Mouse (Mus musculus): ENCODE measurements around the gene Zfr. TPM values are rescaled to one million over a fixed set of nuclear protein-coding genes. Genes with fewer than 3 reads are reported as not detected.
"Not testable (repeated sequence)": the region's sequence is repeated elsewhere in the genome, so short reads cannot be mapped to it uniquely, and the experiment has no call there.

Zfr gene
- polyA plus RNA-seq, 1 experiment from 2014 or later, result 85.9 TPM

DNA sequence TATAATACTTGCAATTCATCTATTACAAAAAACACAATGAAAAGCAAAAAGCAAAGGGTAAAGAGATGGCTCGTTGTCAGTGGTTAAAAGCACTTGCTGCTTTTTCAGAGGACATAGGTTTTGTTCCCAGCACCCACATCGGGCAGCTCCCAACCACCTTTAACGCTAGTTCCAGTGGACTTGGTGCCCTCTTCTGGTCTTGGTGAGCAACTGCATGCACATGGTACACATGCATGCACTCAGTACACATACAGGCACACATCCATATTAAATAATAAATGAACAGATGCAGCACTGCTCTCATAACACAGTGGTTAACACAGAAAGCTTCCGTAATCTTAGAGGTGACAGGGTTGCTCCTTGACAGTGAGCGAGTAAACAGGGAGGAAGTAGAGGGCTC lies 20.3 kb upstream of the Zfr start:
- peaks cover 5% of the 10 kb centered on the region; the same call in 1 of the 2 replicates for H3K9me3 ChIP-seq (replicated peaks; ENCODE audit: control insufficient read depth, low read length)
- no peak for ATAC-seq (ENCODE audit: insufficient read depth, low FRiP score)
- 92% methylated on average over 5 of the region's 5 CpGs for WGBS
- H3K4me2 ChIP-seq (ENCODE audit: low read depth, low read length), result no peak overlapping the region
- H3K27ac ChIP-seq (ENCODE audit: low read length), result no peak overlapping the region
- H3K9ac ChIP-seq (ENCODE audit: low read length), result no peak overlapping the region
- no peak overlapping the region for H3K4me3 ChIP-seq (replicated peaks; ENCODE audit: low read length)
- no peaks in the 10 kb centered on the region for H3K27me3 ChIP-seq (ENCODE audit: control insufficient read depth, insufficient read depth, low read length)
- H3K4me1 ChIP-seq (ENCODE audit: control insufficient read depth, insufficient read depth, low read length), result no peaks in the 10 kb centered on the region
- no peaks in the 10 kb centered on the region for H3K36me3 ChIP-seq (ENCODE audit: control insufficient read depth, insufficient read depth, low read length)

DNA sequence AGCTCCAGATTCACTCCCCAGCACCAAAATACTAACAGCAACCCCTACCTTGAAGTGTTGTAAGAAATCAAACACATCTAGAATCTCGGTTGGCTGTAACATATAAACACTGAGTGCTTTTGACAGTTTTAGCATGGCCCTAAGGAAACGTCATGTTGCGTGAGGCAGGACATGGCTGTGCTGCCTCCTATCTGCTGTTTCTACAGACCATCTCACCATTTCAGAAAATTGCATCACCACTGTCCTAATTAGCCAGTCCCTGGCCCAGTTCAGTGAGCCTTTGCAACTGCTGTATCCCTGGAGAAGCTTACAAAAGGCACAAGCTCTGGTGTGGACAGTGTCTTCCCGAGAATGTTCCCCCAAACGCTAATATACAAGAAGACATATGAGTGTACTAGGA lies 16.7 kb upstream of the Zfr start:
- Histone ChIP-seq H3K9me3 (replicated peaks; ENCODE audit: control insufficient read depth, low read length) (peaks cover 5% of the 10 kb centered on the region; the same call in 1 of the 2 replicates), H3K36me3 (ENCODE audit: control insufficient read depth, insufficient read depth, low read length) (no peaks in the 10 kb centered on the region), H3K4me2 (ENCODE audit: low read depth, low read length) (no peak overlapping the region), H3K27me3 (ENCODE audit: control insufficient read depth, insufficient read depth, low read length) (no peaks in the 10 kb centered on the region), H3K4me1 (ENCODE audit: control insufficient read depth, insufficient read depth, low read length) (no peaks in the 10 kb centered on the region), H3K9ac (ENCODE audit: low read length) (no peak overlapping the region), H3K27ac (ENCODE audit: low read length) (no peak overlapping the region), H3K4me3 (replicated peaks; ENCODE audit: low read length) (no peak overlapping the region)
- no peak for ATAC-seq (ENCODE audit: insufficient read depth, low FRiP score)
- 56% methylated on average over 5 of the region's 5 CpGs for WGBS

- Histone ChIP-seq H3K9ac (ENCODE audit: low read length) (no peak overlapping the region), H3K4me3 (replicated peaks; ENCODE audit: low read length) (no peak overlapping the region), H3K36me3 (ENCODE audit: control insufficient read depth, insufficient read depth, low read length) (no peaks in the 10 kb centered on the region), H3K4me2 (ENCODE audit: low read depth, low read length) (no peak overlapping the region), H3K27ac (ENCODE audit: low read length) (no peak overlapping the region), H3K4me1 (ENCODE audit: control insufficient read depth, insufficient read depth, low read length) (no peaks in the 10 kb centered on the region), H3K27me3 (ENCODE audit: control insufficient read depth, insufficient read depth, low read length) (no peaks in the 10 kb centered on the region), H3K9me3 (replicated peaks; ENCODE audit: control insufficient read depth, low read length) (no peaks in the 10 kb centered on the region)
- ATAC-seq (ENCODE audit: insufficient read depth, low FRiP score), result peak; percentile 60; the same call in 1 of the 2 replicates
- 45% methylated on average over 3 of the region's 3 CpGs for WGBS
Measured at GRCm38 (mm10) chr15:12103763-12104162, 13.9 kb upstream of the Zfr start.

- H3K4me2 ChIP-seq (ENCODE audit: low read depth, low read length), result no peak overlapping the region
- H3K36me3 ChIP-seq (ENCODE audit: control insufficient read depth, insufficient read depth, low read length), result no peaks in the 10 kb centered on the region
- no peak overlapping the region for H3K9ac ChIP-seq (ENCODE audit: low read length)
- no peak overlapping the region for H3K27ac ChIP-seq (ENCODE audit: low read length)
- no peaks in the 10 kb centered on the region for H3K4me1 ChIP-seq (ENCODE audit: control insufficient read depth, insufficient read depth, low read length)
- H3K9me3 ChIP-seq (replicated peaks; ENCODE audit: control insufficient read depth, low read length), result no peaks in the 10 kb centered on the region
- ATAC-seq (ENCODE audit: insufficient read depth, low FRiP score), result no peak
- no peaks in the 10 kb centered on the region for H3K27me3 ChIP-seq (ENCODE audit: control insufficient read depth, insufficient read depth, low read length)
- WGBS, result 75% methylated on average over 2 of the region's 2 CpGs
- no peak overlapping the region for H3K4me3 ChIP-seq (replicated peaks; ENCODE audit: low read length)
Measured at GRCm38 (mm10) chr15:12104827-12105226, 12.8 kb upstream of the Zfr start.

GRCm38 (mm10) chr15:12106430-12106829 lies 11.2 kb upstream of the Zfr start:
- Histone ChIP-seq H3K9ac (ENCODE audit: low read length) (no peak overlapping the region), H3K4me3 (replicated peaks; ENCODE audit: low read length) (no peak overlapping the region), H3K27me3 (ENCODE audit: control insufficient read depth, insufficient read depth, low read length) (no peaks in the 10 kb centered on the region), H3K36me3 (ENCODE audit: control insufficient read depth, insufficient read depth, low read length) (no peaks in the 10 kb centered on the region), H3K9me3 (replicated peaks; ENCODE audit: control insufficient read depth, low read length) (no peaks in the 10 kb centered on the region), H3K4me1 (ENCODE audit: control insufficient read depth, insufficient read depth, low read length) (peaks cover under 1% of the 10 kb centered on the region; the same call in 1 of the 2 replicates), H3K4me2 (ENCODE audit: low read depth, low read length) (no peak overlapping the region), H3K27ac (ENCODE audit: low read length) (no peak overlapping the region)
- WGBS, result 88% methylated on average over 12 of the region's 12 CpGs
- ATAC-seq (ENCODE audit: insufficient read depth, low FRiP score), result no peak

GRCm38 (mm10) chr15:12108200-12108599 lies 9.4 kb upstream of the Zfr start:
- Histone ChIP-seq H3K27me3 (ENCODE audit: control insufficient read depth, insufficient read depth, low read length) (no peaks in the 10 kb centered on the region), H3K4me2 (ENCODE audit: low read depth, low read length) (no peak overlapping the region), H3K36me3 (ENCODE audit: control insufficient read depth, insufficient read depth, low read length) (no peaks in the 10 kb centered on the region), H3K9me3 (replicated peaks; ENCODE audit: control insufficient read depth, low read length) (no peaks in the 10 kb centered on the region), H3K4me1 (ENCODE audit: control insufficient read depth, insufficient read depth, low read length) (peaks cover 2% of the 10 kb centered on the region; the same call in 1 of the 2 replicates), H3K4me3 (replicated peaks; ENCODE audit: low read length) (no peak overlapping the region), H3K27ac (ENCODE audit: low read length) (no peak overlapping the region), H3K9ac (ENCODE audit: low read length) (no peak overlapping the region)
- no peak for ATAC-seq (ENCODE audit: insufficient read depth, low FRiP score)
- WGBS, result 70% methylated on average over 4 of the region's 4 CpGs

DNA sequence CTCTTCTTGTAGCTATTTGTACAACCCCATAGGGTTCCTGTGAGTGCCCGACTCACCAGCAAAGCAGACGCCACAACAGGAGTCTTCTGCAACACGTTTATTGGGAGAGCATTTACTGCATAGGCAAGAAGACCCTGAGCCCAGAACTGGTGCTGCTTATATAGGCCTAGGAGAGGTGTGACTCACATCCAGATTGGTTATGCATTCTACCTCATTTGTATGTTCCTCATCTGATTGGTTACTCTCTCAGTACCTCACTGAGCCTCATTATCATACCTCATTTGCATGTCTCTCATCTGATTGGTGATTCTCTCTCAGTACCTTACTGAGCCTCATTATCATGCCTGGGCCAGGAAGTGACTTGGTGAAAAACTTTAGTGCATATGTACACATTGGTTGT lies 8.7 kb upstream of the Zfr start:
- not testable (repeated sequence) for H3K36me3 ChIP-seq (ENCODE audit: control insufficient read depth, insufficient read depth, low read length); H3K9ac ChIP-seq (ENCODE audit: low read length); H3K4me1 ChIP-seq (ENCODE audit: control insufficient read depth, insufficient read depth, low read length); H3K27ac ChIP-seq (ENCODE audit: low read length); H3K27me3 ChIP-seq (ENCODE audit: control insufficient read depth, insufficient read depth, low read length); H3K4me3 ChIP-seq (replicated peaks; ENCODE audit: low read length); H3K4me2 ChIP-seq (ENCODE audit: low read depth, low read length); ATAC-seq (ENCODE audit: insufficient read depth, low FRiP score); H3K9me3 ChIP-seq (replicated peaks; ENCODE audit: control insufficient read depth, low read length)
- WGBS, result 88% methylated on average over 3 of the region's 3 CpGs

- no peak overlapping the region for H3K9ac ChIP-seq (ENCODE audit: low read length)
- ATAC-seq (ENCODE audit: insufficient read depth, low FRiP score), result peak; percentile 80; the same call in 1 of the 2 replicates
Measured at GRCm38 (mm10) chr15:12111232-12111631, 6.4 kb upstream of the Zfr start.

DNA sequence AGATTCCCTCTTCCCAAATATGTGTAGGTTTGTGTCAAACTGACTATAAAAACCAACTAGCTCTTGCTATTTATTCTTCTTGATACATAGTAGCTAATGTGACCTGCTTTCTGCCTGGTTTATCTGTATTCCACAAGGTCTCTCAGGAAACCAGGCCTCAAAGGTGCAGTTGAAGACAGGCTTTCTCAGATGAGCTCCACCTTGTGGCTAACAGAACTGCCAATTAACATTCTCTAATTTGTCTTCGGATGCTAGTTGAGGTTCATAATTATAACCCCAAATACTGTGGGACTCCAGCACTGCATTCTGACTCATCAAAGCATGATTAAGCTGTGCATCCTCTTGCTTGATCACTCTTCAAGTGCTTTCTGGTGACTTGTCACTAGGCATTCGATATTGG lies 4.2 kb upstream of the Zfr start:
- WGBS, result 80% methylated on average over 2 of the region's 2 CpGs
- ATAC-seq (ENCODE audit: insufficient read depth, low FRiP score), result no peak
- H3K27ac ChIP-seq (ENCODE audit: low read length), result no peak overlapping the region
- H3K36me3 ChIP-seq (ENCODE audit: control insufficient read depth, insufficient read depth, low read length), result no peaks in the 10 kb centered on the region
- no peak overlapping the region for H3K9ac ChIP-seq (ENCODE audit: low read length)
- no peak overlapping the region for H3K4me2 ChIP-seq (ENCODE audit: low read depth, low read length)
- no peaks in the 10 kb centered on the region for H3K27me3 ChIP-seq (ENCODE audit: control insufficient read depth, insufficient read depth, low read length)
- peaks cover 10% of the 10 kb centered on the region for H3K4me1 ChIP-seq (ENCODE audit: control insufficient read depth, insufficient read depth, low read length)
- no peaks in the 10 kb centered on the region for H3K9me3 ChIP-seq (replicated peaks; ENCODE audit: control insufficient read depth, low read length)
- H3K4me3 ChIP-seq (replicated peaks; ENCODE audit: low read length), result no peak overlapping the region

More at GRCm38 (mm10) chr15:12111232-12111631, 6.4 kb upstream of the Zfr start:
- H3K36me3 ChIP-seq (ENCODE audit: control insufficient read depth, insufficient read depth, low read length), result no peaks in the 10 kb centered on the region
- no peak overlapping the region for H3K4me3 ChIP-seq (replicated peaks; ENCODE audit: low read length)
- WGBS, result 48% methylated on average over 7 of the region's 7 CpGs
- peaks cover 6% of the 10 kb centered on the region; the same call in 1 of the 2 replicates for H3K4me1 ChIP-seq (ENCODE audit: control insufficient read depth, insufficient read depth, low read length)
- no peaks in the 10 kb centered on the region for H3K9me3 ChIP-seq (replicated peaks; ENCODE audit: control insufficient read depth, low read length)
- H3K4me2 ChIP-seq (ENCODE audit: low read depth, low read length), result no peak overlapping the region
- H3K27ac ChIP-seq (ENCODE audit: low read length), result peak overlapping the region; percentile 75
- no peaks in the 10 kb centered on the region for H3K27me3 ChIP-seq (ENCODE audit: control insufficient read depth, insufficient read depth, low read length)

GRCm38 (mm10) chr15:12114546-12114945 lies 3.1 kb upstream of the Zfr start:
- Histone ChIP-seq H3K27me3 (ENCODE audit: control insufficient read depth, insufficient read depth, low read length) (no peaks in the 10 kb centered on the region), H3K4me3 (replicated peaks; ENCODE audit: low read length) (no peak overlapping the region), H3K4me2 (ENCODE audit: low read depth, low read length) (no peak overlapping the region), H3K4me1 (ENCODE audit: control insufficient read depth, insufficient read depth, low read length) (peaks cover 10% of the 10 kb centered on the region), H3K36me3 (ENCODE audit: control insufficient read depth, insufficient read depth, low read length) (no peaks in the 10 kb centered on the region), H3K27ac (ENCODE audit: low read length) (no peak overlapping the region), H3K9me3 (replicated peaks; ENCODE audit: control insufficient read depth, low read length) (no peaks in the 10 kb centered on the region), H3K9ac (ENCODE audit: low read length) (no peak overlapping the region)
- ATAC-seq (ENCODE audit: insufficient read depth, low FRiP score), result no peak
- WGBS, result 56% methylated on average over 6 of the region's 6 CpGs

Data from stomach, embryonic 16.5 days (tissue).